Mouse (Mus musculus): ENCODE measurements around the gene Gpr179.

DNA sequence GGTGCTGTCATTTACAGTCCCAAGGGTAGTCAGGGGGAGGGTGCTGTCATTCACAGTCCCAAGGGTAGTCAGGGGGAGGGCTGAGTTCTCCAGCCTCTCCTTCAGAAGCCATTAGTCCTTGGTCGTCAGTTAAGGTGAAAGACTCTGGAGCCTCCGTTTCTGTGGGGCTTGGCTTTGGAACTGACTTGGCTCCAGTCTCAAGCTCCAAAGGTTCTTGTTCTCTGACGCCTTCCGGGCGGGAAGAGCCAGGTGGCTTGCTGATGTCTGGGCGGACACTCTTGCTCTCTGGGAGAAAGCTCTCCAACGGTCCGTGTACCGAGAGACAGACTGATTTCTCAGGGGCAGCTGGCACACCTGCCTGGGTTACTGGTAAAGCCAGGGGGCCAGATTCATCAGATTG, 17.5 kb downstream of the Gpr179 start:
- TF ChIP-seq CTCF (IDR thresholded peaks at IDR 0.05; ENCODE audit: extremely low read depth, insufficient read depth, low read length) = no peak
- no peak for TF ChIP-seq POLR2A (IDR thresholded peaks at IDR 0.05; ENCODE audit: extremely low read depth, insufficient read depth, low read length)
